ENCODE assay signal across 13 mouse cellular contexts in the genomic region with DNA sequence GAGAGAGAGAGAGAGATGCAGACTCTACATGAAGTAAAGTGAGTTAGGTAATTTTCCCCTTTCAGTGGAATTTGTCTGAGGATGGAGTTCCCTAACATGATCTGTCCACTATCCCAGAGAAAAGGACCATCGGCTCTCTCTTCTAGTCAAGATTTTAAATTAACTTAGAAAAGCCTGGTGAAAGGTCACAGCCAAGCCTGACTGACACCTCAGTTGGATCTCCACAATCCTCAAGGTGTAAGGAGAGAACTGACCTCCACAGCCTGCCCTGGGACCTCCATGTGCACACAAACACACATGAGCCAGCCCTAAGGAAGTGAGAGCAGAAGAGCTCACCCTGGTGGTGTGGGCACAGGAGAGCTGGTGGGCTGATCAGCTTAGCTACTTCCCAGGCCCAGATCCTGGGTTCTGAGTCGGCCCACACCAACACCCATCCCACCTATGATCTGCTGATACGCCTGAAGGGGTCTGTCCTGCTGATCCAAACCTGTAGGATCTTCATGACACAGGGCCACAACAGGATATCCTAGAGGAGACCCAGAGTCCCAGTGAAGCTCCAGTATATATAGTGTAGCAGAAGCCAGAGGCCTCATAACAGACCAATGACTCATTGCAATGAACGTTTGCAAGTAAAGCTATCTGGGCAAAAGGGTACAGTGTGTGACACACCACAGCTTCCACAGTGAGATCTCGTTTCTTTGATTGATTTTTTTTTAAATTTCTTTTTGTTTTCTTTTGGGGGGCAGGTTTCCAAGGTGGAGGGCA. TPM values are rescaled to one million over a fixed set of nuclear protein-coding genes. Genes with fewer than 3 reads are reported as not detected.
DNase-seq lines count a peak whose midpoint lies in the region; ATAC-seq and TF ChIP-seq lines count a peak whose summit lies in the region.
"Had no signal": no experiment of that assay in that cellular context is flagged by ENCODE, and none has a peak within 500 bp of the region (broad histone marks: within the 10 kb centered on the region; RNA-seq: fewer than 3 reads in every experiment).

No protein-coding gene starts in this region.

- H3K4me2 ChIP-seq in kidney, postnatal 0 days (ENCODE audit: low read length): no peak overlapping the region
- H3K4me2 ChIP-seq in midbrain, embryonic 16.5 days (ENCODE audit: low read length): no peak overlapping the region
- H3K4me2 ChIP-seq: hindbrain, embryonic 12.5 days had no signal

- no peak overlapping the region for H3K27ac ChIP-seq in kidney, postnatal 0 days
- H3K27ac ChIP-seq in embryonic fibroblast, embryonic 13.5 days (ENCODE audit: insufficient read depth, low read length): peak overlapping the region; percentile 12
- H3K27ac ChIP-seq in small intestine, adult 2 months (ENCODE audit: insufficient read depth, low read depth, low read length): peak overlapping the region; percentile 70
- H3K27ac ChIP-seq in midbrain, embryonic 16.5 days (ENCODE audit: low read length): no peak overlapping the region
- H3K27ac ChIP-seq: hindbrain, embryonic 12.5 days; layer of hippocampus, adult 2 months; liver, embryonic 14.5 days had no signal

- no peak for TF ChIP-seq POLR2A in embryonic fibroblast, embryonic 13.5 days (IDR thresholded peaks at IDR 0.05; ENCODE audit: low read depth, low read length)
- no peak for TF ChIP-seq POLR2A in small intestine, adult 2 months (IDR thresholded peaks at IDR 0.05; ENCODE audit: low read depth, low read length)

- no peaks in the 10 kb centered on the region for H3K4me1 ChIP-seq in kidney, postnatal 0 days (replicated peaks; ENCODE audit: insufficient read depth, low read length)
- peaks cover 32% of the 10 kb centered on the region for H3K4me1 ChIP-seq in G1E (ENCODE audit: insufficient read depth, low read depth, low read length)
- H3K4me1 ChIP-seq in embryonic fibroblast, embryonic 13.5 days (ENCODE audit: control insufficient read depth, insufficient read depth, low read length): no peaks in the 10 kb centered on the region; the same call in none of the 2 replicates
- H3K4me1 ChIP-seq in small intestine, adult 2 months (ENCODE audit: control insufficient read depth, insufficient read depth, insufficient read length, low read length): peaks cover 13% of the 10 kb centered on the region; the same call in 1 of the 2 replicates
- H3K4me1 ChIP-seq in midbrain, embryonic 16.5 days (ENCODE audit: control insufficient read depth, insufficient read depth, low read length): no peaks in the 10 kb centered on the region
- H3K4me1 ChIP-seq: hindbrain, embryonic 12.5 days had no signal

- ATAC-seq in kidney, postnatal 0 days (replicated peaks; ENCODE audit: low FRiP score, low read depth): peak; percentile 80
- ATAC-seq in G1E (ENCODE audit: extremely low read depth, insufficient number of reproducible peaks, low FRiP score, poor library complexity, severe bottlenecking): peak; percentile 22
- no peak for ATAC-seq in midbrain, embryonic 16.5 days

- no peaks in the 10 kb centered on the region for H3K27me3 ChIP-seq in kidney, postnatal 0 days (ENCODE audit: insufficient read depth, low read length)
- no peaks in the 10 kb centered on the region for H3K27me3 ChIP-seq in G1E (ENCODE audit: insufficient read depth, low read length)
- no peaks in the 10 kb centered on the region for H3K27me3 ChIP-seq in small intestine, adult 2 months (ENCODE audit: control insufficient read depth, insufficient read depth, low read length)
- H3K27me3 ChIP-seq in midbrain, embryonic 16.5 days (ENCODE audit: control insufficient read depth, insufficient read depth, low read depth, low read length): no peaks in the 10 kb centered on the region
- H3K27me3 ChIP-seq: hindbrain, embryonic 12.5 days had no signal

- H3K9me3 ChIP-seq in kidney, postnatal 0 days (replicated peaks; ENCODE audit: low read length): no peaks in the 10 kb centered on the region
- no peaks in the 10 kb centered on the region for H3K9me3 ChIP-seq in G1E (replicated peaks)
- no peaks in the 10 kb centered on the region for H3K9me3 ChIP-seq in midbrain, embryonic 16.5 days (replicated peaks; ENCODE audit: control insufficient read depth, low read length, poor library complexity, severe bottlenecking)
- H3K9me3 ChIP-seq: hindbrain, embryonic 12.5 days had no signal

- TF ChIP-seq CTCF in kidney, postnatal 0 days (IDR thresholded peaks at IDR 0.05; ENCODE audit: low read depth): 0 out of 2 replicates have a peak, but pooled peaks have one; percentile 15
- TF ChIP-seq CTCF in G1E (IDR thresholded peaks at IDR 0.05; ENCODE audit: low read depth, low read length): no peak
- no peak for TF ChIP-seq CTCF in embryonic fibroblast, embryonic 13.5 days (IDR thresholded peaks at IDR 0.05; ENCODE audit: borderline replicate concordance, insufficient read depth, low read length)
- TF ChIP-seq CTCF in small intestine, adult 2 months (IDR thresholded peaks at IDR 0.05; ENCODE audit: extremely low read depth, insufficient read length, insufficient replicate concordance, low read depth, low read length): no peak

- H3K4me3 ChIP-seq in kidney, postnatal 0 days (replicated peaks; ENCODE audit: low read depth, low read length): no peak overlapping the region
- no peak overlapping the region for H3K4me3 ChIP-seq in G1E (ENCODE audit: low read depth, low read length)
- no peak overlapping the region for H3K4me3 ChIP-seq in embryonic fibroblast, embryonic 13.5 days (ENCODE audit: insufficient read depth, low read length)
- H3K4me3 ChIP-seq in small intestine, adult 2 months (ENCODE audit: low read depth, low read length): no peak overlapping the region
- H3K4me3 ChIP-seq in midbrain, embryonic 16.5 days (ENCODE audit: low read depth, low read length): no peak overlapping the region
- H3K4me3 ChIP-seq: hindbrain, embryonic 12.5 days; layer of hippocampus, adult 2 months had no signal

- H3K36me3 ChIP-seq in kidney, postnatal 0 days (ENCODE audit: insufficient read depth, low read length): no peaks in the 10 kb centered on the region
- H3K36me3 ChIP-seq in G1E (replicated peaks): peaks cover 9% of the 10 kb centered on the region
- H3K36me3 ChIP-seq in small intestine, adult 2 months (ENCODE audit: control insufficient read depth, insufficient read depth, low read length): no peaks in the 10 kb centered on the region
- no peaks in the 10 kb centered on the region for H3K36me3 ChIP-seq in midbrain, embryonic 16.5 days (ENCODE audit: control insufficient read depth, insufficient read depth, low read length)
- H3K36me3 ChIP-seq: hindbrain, embryonic 12.5 days had no signal

- no peak overlapping the region for H3K9ac ChIP-seq in kidney, postnatal 0 days (ENCODE audit: low read depth, low read length)
- H3K9ac ChIP-seq in midbrain, embryonic 16.5 days (ENCODE audit: low read depth, low read length): no peak overlapping the region
- H3K9ac ChIP-seq: hindbrain, embryonic 12.5 days; liver, embryonic 14.5 days had no signal

- 45% methylated on average over 5 of the region's 5 CpGs for WGBS in kidney, postnatal 0 days
- WGBS in small intestine, adult 2 months: 40% methylated on average over 5 of the region's 5 CpGs
- whole genome bisulfite sequencing in midbrain, embryonic 16.5 days: 74% methylated on average over 5 of the region's 5 CpGs

- no peak for DNase-seq in kidney, postnatal 0 days (ENCODE audit: low spot score)
- no peak for DNase-seq in kidney, adult 8-10 months
- DNase-seq in G1E (ENCODE audit: low spot score): no peak
- no peak for DNase-seq in thymus, adult 18-20 months
- DNase-seq: cerebellum, postnatal 10 days; right cerebral cortex, postnatal 14 days; thymus, postnatal 4 days had no signal

RNA-seq across cellular contexts. Expression of gene Phc3, which starts 12.6 kb away (rescaled TPM):
- polyA plus RNA-seq in kidney, postnatal 0 days (2015; fragmentation: Nextera tagmentation; extraction: Ambion mirVana): 4.5 and 4.7 TPM in 2 replicates
- 64.3 and 71.4 TPM in 2 replicates for total RNA-seq in G1E (2014; fragmentation: Nextera tagmentation)
- 22.1 and 22.6 TPM in 2 replicates for total RNA-seq in G1E (2017)
- 1.6 and 3.2 TPM in 2 replicates for polyA plus RNA-seq in G1E (2012)
- polyA plus RNA-seq in embryonic fibroblast, embryonic 13.5 days (2011; ENCODE audit: insufficient read length, low read depth, missing spikeins): 32.6 and 37.3 TPM in 2 replicates
- 13.0 and 21.8 TPM in 2 replicates for polyA plus RNA-seq in small intestine, adult 2 months (2012; rRNA removed)
- 7.8 and 7.9 TPM in 2 replicates for polyA plus RNA-seq in midbrain, embryonic 16.5 days (2015; fragmentation: Nextera tagmentation; extraction: Ambion mirVana)

RNA-seq across cellular contexts. Expression of gene Prkci, which starts 13.7 kb away (rescaled TPM):
- 29.5 and 31.6 TPM in 2 replicates for polyA plus RNA-seq in kidney, postnatal 0 days (2015; fragmentation: Nextera tagmentation; extraction: Ambion mirVana)
- 35.7 and 37.8 TPM in 2 replicates for total RNA-seq in G1E (2014; fragmentation: Nextera tagmentation)
- 22.0 and 24.4 TPM in 2 replicates for total RNA-seq in G1E (2017)
- polyA plus RNA-seq in G1E (2012): 4.8 and 5.1 TPM in 2 replicates
- polyA plus RNA-seq in embryonic fibroblast, embryonic 13.5 days (2011; ENCODE audit: insufficient read length, low read depth, missing spikeins): 110 and 120 TPM in 2 replicates
- polyA plus RNA-seq in small intestine, adult 2 months (2012; rRNA removed): 4.9 and 7.0 TPM in 2 replicates
- polyA plus RNA-seq in midbrain, embryonic 16.5 days (2015; fragmentation: Nextera tagmentation; extraction: Ambion mirVana): 25.4 and 25.5 TPM in 2 replicates

Comparison
In these comparisons a context has a peak if more than half of its experiments do, and no peak if none do; other contexts are left out.
1. H3K27ac ChIP-seq: peak in embryonic fibroblast, embryonic 13.5 days (single experiment) and small intestine, adult 2 months (single experiment); none in kidney, postnatal 0 days (single experiment) and midbrain, embryonic 16.5 days (single experiment).